Mouse (Mus musculus) limb, embryonic 15.5 days (tissue): ENCODE data around the gene Pi4k2b. TPM values are rescaled to one million over a fixed set of nuclear protein-coding genes. Genes with fewer than 3 reads are reported as not detected.

Source experiments
- ATAC-seq: fragments of 200-750 bp; cut with Nextera tagmentation; 2 replicates; pipeline ENCODE4 v1.8.0; 2017; ENCODE audit warnings: low read depth, moderate TSS enrichment; ENCODE audit not compliant: insufficient number of reproducible peaks, low FRiP score, low TSS enrichment
- H3K27ac ChIP-seq: fragments of 300-500 bp; sonication (generic); 2 replicates; pipeline ENCODE4 v1.5.1; 2015; ENCODE audit warnings: moderate library complexity, mild to moderate bottlenecking, inconsistent platforms
- H3K27me3 ChIP-seq: fragments of 300-500 bp; sonication (generic); 2 replicates; pipeline ENCODE4 v1.6.1; 2015; ENCODE audit warnings: inconsistent platforms
- H3K36me3 ChIP-seq: fragments of 300-500 bp; sonication (generic); 2 replicates; pipeline ENCODE4 v1.6.1; 2015; ENCODE audit warnings: inconsistent platforms
- H3K4me1 ChIP-seq: fragments of 300-500 bp; sonication (generic); 2 replicates; pipeline ENCODE4 v1.6.1; 2015; ENCODE audit warnings: inconsistent platforms
- H3K4me2 ChIP-seq: fragments of 300-500 bp; sonication (generic); 2 replicates; pipeline ENCODE4 v1.6.1; 2015; ENCODE audit warnings: mild to moderate bottlenecking, inconsistent platforms
- H3K4me3 ChIP-seq: fragments of 300-500 bp; sonication (generic); 2 replicates; pipeline ENCODE4 v1.5.1; 2015; ENCODE audit warnings: mild to moderate bottlenecking, inconsistent platforms
- H3K9ac ChIP-seq: fragments of 300-500 bp; sonication (generic); 2 replicates; pipeline ENCODE4 v1.6.1; 2015; ENCODE audit warnings: inconsistent platforms
- H3K9me3 ChIP-seq: fragments of 300-500 bp; sonication (generic); 2 replicates; pipeline ENCODE4 v1.6.1; 2016; ENCODE audit warnings: inconsistent platforms
- WGBS: fragments of 180-500 bp; shearing (Covaris S2); methylation state at CpG from one replicate; pipeline ENCODE4 v1.1.7; 2015; 5-methylcytosine and 5-hydroxymethylcytosine counted together
- polyA plus RNA-seq: library from polyadenylated mRNA; unstranded; fragments of >200 nt; fragmentation: Nextera tagmentation; extraction: Ambion mirVana; gene quantifications from 2 replicates; pipeline ENCODE4 v1.2.1, GENCODE M21; 2015

The Pi4k2b gene
- polyA plus RNA-seq, 1 experiment from 2014 or later, result 19.0 TPM

DNA sequence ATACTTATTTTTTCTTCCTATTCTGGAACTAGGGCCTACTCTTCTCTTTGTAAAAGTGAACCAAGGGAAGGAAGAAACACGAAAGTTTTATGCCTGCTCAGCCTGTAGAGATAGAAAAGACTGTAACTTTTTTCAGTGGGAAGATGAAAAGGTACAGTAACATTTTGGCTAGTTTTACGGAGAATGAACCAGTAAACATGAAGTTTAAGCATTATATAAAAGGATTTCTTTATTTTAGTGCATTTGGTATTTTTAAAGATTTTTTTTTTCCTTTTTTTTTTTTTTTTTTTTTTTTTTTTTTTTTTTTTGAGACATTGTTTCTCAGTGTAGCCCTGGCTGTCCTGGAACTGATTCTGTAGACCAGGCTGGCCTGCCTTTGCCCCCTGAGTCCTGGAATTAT is 42.6 kb downstream of the Pi4k2b start:
- peaks cover 28% of the 10 kb centered on the region for H3K36me3 ChIP-seq
- H3K27me3 ChIP-seq, result no peaks in the 10 kb centered on the region
- no peak overlapping the region for H3K4me2 ChIP-seq
- H3K4me1 ChIP-seq, result no peaks in the 10 kb centered on the region
- no peak overlapping the region for H3K9ac ChIP-seq
- no peak overlapping the region for H3K27ac ChIP-seq
- H3K4me3 ChIP-seq, result 0 out of 2 replicates have a peak overlapping the region, but pooled peaks have one; percentile 90
- ATAC-seq, result no peak
- WGBS, result 63% methylated on average over 2 of the region's 2 CpGs
- H3K9me3 ChIP-seq, result no peaks in the 10 kb centered on the region

DNA sequence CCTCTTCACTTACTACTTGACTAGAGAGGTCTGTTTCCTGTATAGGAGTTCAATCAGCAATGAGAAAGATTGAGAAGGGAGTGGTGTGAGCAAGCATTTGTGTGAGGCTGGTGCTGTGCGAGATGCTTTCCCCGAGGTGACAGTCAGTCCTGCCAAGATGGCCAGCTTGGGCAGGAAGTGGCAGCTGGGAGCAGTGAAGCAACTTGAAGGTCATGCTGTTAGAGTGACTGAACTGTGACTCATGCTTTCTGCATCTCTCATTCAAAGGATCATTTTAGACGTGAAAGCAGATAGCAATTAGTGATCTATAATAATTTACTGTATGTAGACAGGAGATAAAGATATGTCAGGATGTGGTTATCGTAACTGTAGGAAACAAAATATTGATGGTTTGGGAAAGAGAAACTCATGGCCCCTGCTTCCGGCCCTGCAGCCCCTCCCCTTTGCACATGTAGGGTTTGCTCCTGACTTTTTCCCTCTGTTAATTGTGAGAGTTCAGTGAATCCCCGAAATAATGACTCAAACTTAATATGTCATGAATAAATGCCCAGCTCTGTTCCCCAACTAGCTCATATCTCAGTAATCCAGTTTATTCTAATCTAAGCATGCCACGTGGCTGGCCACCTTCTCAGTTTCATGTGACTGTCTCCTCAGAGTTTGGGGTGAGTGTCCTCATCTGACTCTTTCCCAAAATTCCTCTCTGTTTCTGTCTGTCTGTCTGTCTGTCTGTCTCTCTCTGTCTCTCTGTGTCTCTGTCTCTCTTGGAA is 45.4 kb downstream of the Pi4k2b start:
- no peak for ATAC-seq
- Histone ChIP-seq H3K9me3 (no peaks in the 10 kb centered on the region), H3K4me2 (no peak overlapping the region), H3K4me1 (no peaks in the 10 kb centered on the region), H3K9ac (no peak overlapping the region), H3K4me3 (no peak overlapping the region), H3K36me3 (peaks cover 41% of the 10 kb centered on the region), H3K27me3 (no peaks in the 10 kb centered on the region), H3K27ac (no peak overlapping the region)
- WGBS, result 83% methylated on average over 7 of the region's 7 CpGs

- Histone ChIP-seq H3K27me3 (no peaks in the 10 kb centered on the region), H3K4me3 (no peak overlapping the region), H3K4me1 (no peaks in the 10 kb centered on the region), H3K4me2 (no peak overlapping the region), H3K36me3 (peaks cover 43% of the 10 kb centered on the region), H3K9me3 (no peaks in the 10 kb centered on the region), H3K9ac (no peak overlapping the region), H3K27ac (no peak overlapping the region)
- 93% methylated on average over 9 of the region's 9 CpGs for WGBS
- ATAC-seq, result no peak
Measured at GRCm38 (mm10) chr5:52793230-52793629, 51.9 kb downstream of the Pi4k2b start.

GRCm38 (mm10) chr5:52794109-52794508 is 52.7 kb downstream of the Pi4k2b start:
- H3K36me3 ChIP-seq, result peaks cover 41% of the 10 kb centered on the region
- no peak for ATAC-seq
- H3K27ac ChIP-seq, result no peak overlapping the region
- H3K9me3 ChIP-seq, result no peaks in the 10 kb centered on the region
- 89% methylated on average over 9 of the region's 9 CpGs for WGBS
- H3K9ac ChIP-seq, result no peak overlapping the region
- H3K4me3 ChIP-seq, result no peak overlapping the region
- no peaks in the 10 kb centered on the region for H3K27me3 ChIP-seq
- H3K4me2 ChIP-seq, result no peak overlapping the region
- H3K4me1 ChIP-seq, result no peaks in the 10 kb centered on the region

DNA sequence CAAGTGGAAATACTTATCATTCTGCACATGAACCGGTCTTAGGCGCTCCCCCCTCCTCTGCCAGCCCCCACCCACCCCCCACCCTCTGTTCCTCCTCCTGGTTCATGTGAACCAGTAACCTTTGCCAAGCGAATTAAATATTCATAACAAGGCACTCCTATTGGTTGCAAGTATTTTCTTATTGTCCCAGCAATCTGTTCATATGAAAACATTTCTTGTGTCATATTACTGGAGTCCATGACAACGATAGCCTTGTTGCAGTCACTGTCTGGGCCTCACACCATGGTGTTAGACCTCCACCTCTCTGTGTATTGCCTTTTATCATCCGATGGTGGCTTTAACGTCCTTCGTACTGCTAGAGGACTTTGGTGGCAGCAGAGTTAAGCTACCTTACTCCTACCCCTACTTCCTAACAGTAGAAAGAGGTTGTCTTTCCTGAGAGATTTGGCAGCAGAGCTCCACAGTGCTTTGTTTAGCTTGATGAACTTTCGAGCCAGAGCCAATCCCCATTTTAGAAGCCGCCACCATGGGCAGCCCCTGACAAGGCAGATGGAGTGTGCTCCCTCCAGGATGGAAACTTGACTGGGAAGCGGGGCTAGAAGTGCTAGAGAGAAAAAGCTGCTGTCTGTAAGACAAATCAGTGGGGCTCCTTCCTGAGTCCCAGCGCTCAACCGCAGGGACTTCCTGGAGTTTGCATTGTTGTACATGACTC is 58.1 kb downstream of the Pi4k2b start:
- WGBS, result 89% methylated on average over 12 of the region's 12 CpGs
- H3K27ac ChIP-seq, result no peak overlapping the region
- H3K4me1 ChIP-seq, result no peaks in the 10 kb centered on the region
- no peak overlapping the region for H3K9ac ChIP-seq
- no peak overlapping the region for H3K4me3 ChIP-seq
- H3K36me3 ChIP-seq, result peaks cover 46% of the 10 kb centered on the region
- no peak overlapping the region for H3K4me2 ChIP-seq
- no peak for ATAC-seq
- H3K9me3 ChIP-seq, result no peaks in the 10 kb centered on the region
- no peaks in the 10 kb centered on the region for H3K27me3 ChIP-seq

DNA sequence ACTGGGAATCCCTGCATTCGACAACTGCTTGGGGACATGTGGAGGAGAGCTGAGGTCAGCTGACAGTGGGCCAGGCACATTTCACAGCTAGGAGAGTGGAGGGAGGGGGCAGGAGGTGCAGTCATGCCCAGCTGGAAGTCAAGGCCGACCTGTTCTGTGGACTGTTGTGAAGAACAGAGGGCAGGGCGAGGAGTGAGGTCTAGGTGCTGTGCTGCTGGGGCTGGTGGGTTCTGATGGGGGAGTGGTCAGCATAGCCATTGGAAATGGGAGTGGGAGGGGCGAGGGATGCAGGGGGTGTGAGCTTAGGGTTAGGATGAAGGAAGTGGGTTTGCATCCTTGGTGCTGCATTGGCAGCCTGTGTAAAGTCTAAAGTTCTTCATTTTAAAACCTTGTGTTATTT is 64.4 kb downstream of the Pi4k2b start:
- no peaks in the 10 kb centered on the region for H3K27me3 ChIP-seq
- H3K4me1 ChIP-seq, result 0 out of 2 replicates have a peak, but pooled peaks cover 3% of the 10 kb centered on the region
- ATAC-seq, result no peak
- no peak overlapping the region for H3K4me2 ChIP-seq
- H3K9me3 ChIP-seq, result no peaks in the 10 kb centered on the region
- H3K4me3 ChIP-seq, result no peak overlapping the region
- no peak overlapping the region for H3K27ac ChIP-seq
- H3K36me3 ChIP-seq, result peaks cover 25% of the 10 kb centered on the region
- 61% methylated on average over 4 of the region's 4 CpGs for WGBS
- no peak overlapping the region for H3K9ac ChIP-seq

DNA sequence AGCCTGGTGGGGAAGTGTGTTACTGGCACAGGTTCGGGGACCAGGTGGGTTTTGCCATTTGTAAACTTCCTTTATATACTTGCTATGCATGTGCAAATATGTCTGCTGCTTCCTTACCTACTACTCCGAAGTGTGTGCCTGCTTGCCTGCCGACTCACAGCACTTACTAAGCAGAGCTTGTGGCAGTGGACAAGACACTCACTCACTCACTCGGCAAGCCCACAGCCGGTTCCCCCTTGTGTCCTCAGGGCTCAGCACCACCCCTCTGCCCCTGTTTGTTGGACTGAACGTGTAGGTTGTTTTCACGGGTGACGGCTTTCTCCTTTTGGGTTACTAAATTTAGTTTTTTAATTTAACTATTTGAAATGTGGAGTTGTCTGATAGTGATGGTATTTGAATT is 65.0 kb downstream of the Pi4k2b start:
- Histone ChIP-seq H3K27me3 (no peaks in the 10 kb centered on the region), H3K4me1 (0 out of 2 replicates have a peak, but pooled peaks cover 3% of the 10 kb centered on the region), H3K9me3 (no peaks in the 10 kb centered on the region), H3K36me3 (peaks cover 25% of the 10 kb centered on the region), H3K27ac (no peak overlapping the region), H3K4me3 (no peak overlapping the region), H3K9ac (no peak overlapping the region), H3K4me2 (no peak overlapping the region)
- no peak for ATAC-seq
- 41% methylated on average over 8 of the region's 8 CpGs for WGBS

- no peak overlapping the region for H3K4me3 ChIP-seq
- no peak overlapping the region for H3K9ac ChIP-seq
- H3K36me3 ChIP-seq, result peaks cover 22% of the 10 kb centered on the region
- H3K9me3 ChIP-seq, result no peaks in the 10 kb centered on the region
- 55% methylated on average over 7 of the region's 7 CpGs for WGBS
- no peak for ATAC-seq
- 0 out of 2 replicates have a peak, but pooled peaks cover 3% of the 10 kb centered on the region for H3K4me1 ChIP-seq
- no peaks in the 10 kb centered on the region for H3K27me3 ChIP-seq
- no peak overlapping the region for H3K27ac ChIP-seq
- H3K4me2 ChIP-seq, result no peak overlapping the region
Measured at GRCm38 (mm10) chr5:52807030-52807429, 65.7 kb downstream of the Pi4k2b start.

DNA sequence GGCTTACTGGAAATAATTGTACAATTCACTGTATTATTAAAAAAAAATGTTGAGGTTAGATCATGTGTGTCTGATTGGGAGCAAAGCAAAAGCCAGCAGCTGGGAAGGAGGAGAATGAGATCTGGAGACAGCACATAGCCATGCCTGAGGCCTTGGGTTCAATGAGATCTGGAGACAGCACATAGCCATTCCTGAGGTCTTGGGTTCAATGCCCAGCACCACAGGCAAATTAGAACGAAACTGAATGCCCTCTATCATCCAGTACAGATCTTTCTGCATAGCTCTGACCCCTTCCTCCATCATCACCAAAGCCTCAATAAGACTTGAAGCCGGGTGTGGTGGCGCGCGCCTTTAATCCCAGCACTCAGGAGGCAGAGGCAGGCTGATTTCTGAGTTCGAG is 69.1 kb downstream of the Pi4k2b start:
- H3K9ac ChIP-seq, result no peak overlapping the region
- peaks cover 34% of the 10 kb centered on the region for H3K36me3 ChIP-seq
- no peak overlapping the region for H3K4me2 ChIP-seq
- 0 out of 2 replicates have a peak, but pooled peaks cover 3% of the 10 kb centered on the region for H3K4me1 ChIP-seq
- H3K4me3 ChIP-seq, result no peak overlapping the region
- no peaks in the 10 kb centered on the region for H3K9me3 ChIP-seq
- no peak overlapping the region for H3K27ac ChIP-seq
- WGBS, result 92% methylated on average over 6 of the region's 6 CpGs
- no peak for ATAC-seq
- H3K27me3 ChIP-seq, result no peaks in the 10 kb centered on the region

- Histone ChIP-seq H3K4me3 (no peak overlapping the region), H3K27ac (no peak overlapping the region), H3K36me3 (peaks cover 40% of the 10 kb centered on the region), H3K9ac (no peak overlapping the region), H3K4me2 (no peak overlapping the region), H3K9me3 (no peaks in the 10 kb centered on the region), H3K4me1 (0 out of 2 replicates have a peak, but pooled peaks cover 3% of the 10 kb centered on the region), H3K27me3 (no peaks in the 10 kb centered on the region)
- 85% methylated on average over 14 of the region's 14 CpGs for WGBS
- no peak for ATAC-seq
Measured at GRCm38 (mm10) chr5:52811056-52811455, 69.7 kb downstream of the Pi4k2b start.

GRCm38 (mm10) chr5:52812456-52812855 is 71.1 kb downstream of the Pi4k2b start:
- Histone ChIP-seq H3K36me3 (peaks cover 45% of the 10 kb centered on the region), H3K9ac (no peak overlapping the region), H3K27me3 (no peaks in the 10 kb centered on the region), H3K27ac (no peak overlapping the region), H3K4me1 (no peaks in the 10 kb centered on the region), H3K4me2 (no peak overlapping the region), H3K9me3 (no peaks in the 10 kb centered on the region), H3K4me3 (no peak overlapping the region)
- 82% methylated on average over 10 of the region's 10 CpGs for WGBS
- ATAC-seq, result no peak

DNA sequence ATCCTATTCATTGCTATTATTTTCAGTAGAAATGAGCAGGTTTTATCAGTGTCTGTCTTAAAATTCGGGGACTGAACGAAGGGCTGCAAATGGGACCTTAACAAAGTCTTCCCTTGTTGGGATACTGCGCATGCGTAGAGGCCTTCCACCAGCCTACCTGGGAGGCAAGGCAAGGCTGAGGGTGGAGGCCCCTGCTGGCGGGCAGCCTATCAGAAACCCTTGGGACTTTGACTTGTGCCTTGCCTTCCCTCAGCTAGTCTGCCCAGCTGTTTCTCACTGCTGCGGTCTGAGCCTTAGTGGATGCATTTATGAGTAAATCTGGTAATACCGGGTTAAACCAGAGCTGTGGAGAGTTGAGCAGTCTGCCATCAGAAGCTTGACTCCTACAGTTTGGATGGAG is 71.9 kb downstream of the Pi4k2b start:
- no peak for ATAC-seq
- H3K9me3 ChIP-seq, result no peaks in the 10 kb centered on the region
- WGBS, result 83% methylated on average over 7 of the region's 7 CpGs

More for the DNA sequence above, 71.9 kb downstream of the Pi4k2b start:
- H3K27ac ChIP-seq, result no peak overlapping the region
- no peaks in the 10 kb centered on the region for H3K4me1 ChIP-seq
- H3K9ac ChIP-seq, result no peak overlapping the region
- H3K4me3 ChIP-seq, result no peak overlapping the region
- H3K4me2 ChIP-seq, result no peak overlapping the region
- H3K36me3 ChIP-seq, result peaks cover 42% of the 10 kb centered on the region
- no peaks in the 10 kb centered on the region for H3K27me3 ChIP-seq
